Mouse (Mus musculus) midbrain, embryonic 14.5 days (tissue): ENCODE measurements around the gene Rnf10. TPM values are rescaled to one million over a fixed set of nuclear protein-coding genes. Genes with fewer than 3 reads are reported as not detected.
A peak's percentile ranks its signal among the peaks of the same experiment; 100 is the strongest.
"Not testable (repeated sequence)": the region's sequence is repeated elsewhere in the genome, so short reads cannot be mapped to it uniquely, and the experiment has no call there.

Source experiments
- ATAC-seq: fragments of 200-750 bp; cut with Nextera tagmentation; 2 replicates; pipeline ENCODE4 v1.8.0; 2017; ENCODE audit warnings: moderate number of reproducible peaks, moderate library complexity; ENCODE audit not compliant: low FRiP score, low TSS enrichment
- DNase-seq: peaks from one replicate; pipeline ENCODE4 v3.0.0-alpha.2; 2015
- H3K27ac ChIP-seq: fragments of 300-500 bp; sonication (generic); replicated peaks from 2 replicates; pipeline ENCODE4 v1.5.1; 2014; ENCODE audit warnings: mild to moderate bottlenecking, low read depth, low read length, moderate library complexity
- H3K27me3 ChIP-seq: fragments of 300-500 bp; sonication (generic); 2 replicates; pipeline ENCODE4 v1.6.1; 2014; ENCODE audit warnings: low read length, control low read depth, mixed read lengths; ENCODE audit not compliant: control insufficient read depth, insufficient read depth
- H3K36me3 ChIP-seq: fragments of 300-500 bp; sonication (generic); 2 replicates; pipeline ENCODE4 v1.6.1; 2014; ENCODE audit warnings: low read length, control low read depth; ENCODE audit not compliant: control insufficient read depth, insufficient read depth
- H3K4me1 ChIP-seq: fragments of 300-500 bp; sonication (generic); 2 replicates; pipeline ENCODE4 v1.6.1; 2014; ENCODE audit warnings: mild to moderate bottlenecking, antibody characterized with exemption, low read length, control low read depth; ENCODE audit not compliant: control insufficient read depth, insufficient read depth
- H3K4me2 ChIP-seq: fragments of 300-500 bp; sonication (generic); 2 replicates; pipeline ENCODE4 v1.6.1; 2014; ENCODE audit warnings: mild to moderate bottlenecking, low read length, moderate library complexity
- H3K4me3 ChIP-seq: fragments of 300-500 bp; sonication (generic); replicated peaks from 2 replicates; pipeline ENCODE4 v1.5.1; 2014; ENCODE audit warnings: low read depth, low read length
- H3K9ac ChIP-seq: fragments of 300-500 bp; sonication (generic); replicated peaks from 2 replicates; pipeline ENCODE4 v1.6.1; 2014; ENCODE audit warnings: mild to moderate bottlenecking, low read length, moderate library complexity
- H3K9me3 ChIP-seq: fragments of 300-500 bp; sonication (generic); 2 replicates; pipeline ENCODE4 v1.6.1; 2016; ENCODE audit warnings: low read length, control low read depth, mixed read lengths; ENCODE audit not compliant: control insufficient read depth
- WGBS: fragments of 180-500 bp; shearing (Covaris S2); extraction: QIAGEN DNeasy Blood & Tissue Kit; methylation state at CpG from one replicate; pipeline ENCODE4 v1.1.7; 2014; 5-methylcytosine and 5-hydroxymethylcytosine counted together
- polyA plus RNA-seq: library from polyadenylated mRNA; unstranded; fragments of >200 nt; fragmentation: Nextera tagmentation; extraction: Ambion mirVana; gene quantifications from 2 replicates; pipeline ENCODE4 v1.2.1, GENCODE M21; 2014

Rnf10 gene
- polyA plus RNA-seq, 1 experiment from 2014 or later: 96.5 TPM

GRCm38 (mm10) chr5:115302190-115302589, 29.5 kb upstream of the Rnf10 start:
- Histone ChIP-seq H3K4me2 (peak overlapping the region; percentile 87), H3K4me1 (peaks cover 19% of the 10 kb centered on the region), H3K36me3 (peaks cover 20% of the 10 kb centered on the region)
- not testable (repeated sequence) for H3K27me3 ChIP-seq, H3K27ac ChIP-seq, H3K9ac ChIP-seq, DNase-seq, H3K4me3 ChIP-seq, ATAC-seq, H3K9me3 ChIP-seq
- 79% methylated on average over 4 of the region's 7 CpGs for WGBS

GRCm38 (mm10) chr5:115301615-115302014, 28.9 kb upstream of the Rnf10 start:
- peak overlapping the region; percentile 87 for H3K4me2 ChIP-seq
- H3K9me3 ChIP-seq: no peaks in the 10 kb centered on the region
- peaks cover 19% of the 10 kb centered on the region for H3K4me1 ChIP-seq
- DNase-seq (no peak), ATAC-seq (no peak)
- H3K4me3 ChIP-seq: peak overlapping the region; percentile 80
- H3K27ac ChIP-seq: peak overlapping the region; percentile 89; the same call in 1 of the 2 replicates
- WGBS: 31% methylated on average over 13 of the region's 13 CpGs
- H3K9ac ChIP-seq: peak overlapping the region; percentile 85; the same call in 1 of the 2 replicates
- peaks cover 25% of the 10 kb centered on the region for H3K36me3 ChIP-seq
- H3K27me3 ChIP-seq: peaks cover 4% of the 10 kb centered on the region; the same call in 1 of the 2 replicates

- DNase-seq (peak; percentile 100), ATAC-seq (peak; percentile 97)
- H3K9me3 ChIP-seq: no peaks in the 10 kb centered on the region
- H3K36me3 ChIP-seq: peaks cover 31% of the 10 kb centered on the region
- peak within 1 kb of the TSS; percentile 89 for H3K27ac ChIP-seq
- H3K4me3 ChIP-seq: peak within 1 kb of the TSS; percentile 80
- H3K9ac ChIP-seq: peak within 1 kb of the TSS; percentile 85
- under 1% methylated on average over 66 of the region's 66 CpGs for WGBS
- H3K4me2 ChIP-seq: peak within 1 kb of the TSS; percentile 87
- H3K4me1 ChIP-seq: peaks cover 19% of the 10 kb centered on the region
- H3K27me3 ChIP-seq: peaks cover 4% of the 10 kb centered on the region; the same call in 1 of the 2 replicates
Observed at GRCm38 (mm10) chr5:115300792-115301614, 28.3 kb upstream of the Rnf10 start, which contains the start of gene Dynll1. Gene Dynll1 (minus strand): TSS chr5:115300999.

- Histone ChIP-seq H3K36me3 (peaks cover 40% of the 10 kb centered on the region), H3K4me1 (peaks cover 19% of the 10 kb centered on the region), H3K9ac (peak overlapping the region; percentile 85), H3K27ac (peak overlapping the region; percentile 89), H3K27me3 (peaks cover 4% of the 10 kb centered on the region; the same call in 1 of the 2 replicates), H3K4me3 (peak overlapping the region; percentile 80), H3K4me2 (peak overlapping the region; percentile 87), H3K9me3 (no peaks in the 10 kb centered on the region)
- WGBS: under 1% methylated on average over 46 of the region's 46 CpGs
- peak; percentile 49 for ATAC-seq
- peak; percentile 86 for DNase-seq
Observed at GRCm38 (mm10) chr5:115300035-115300744, 27.5 kb upstream of the Rnf10 start.

- WGBS: 90% methylated on average over 10 of the region's 10 CpGs
- H3K27me3 ChIP-seq: no peaks in the 10 kb centered on the region
- H3K4me2 ChIP-seq: no peak overlapping the region
- peaks cover 64% of the 10 kb centered on the region for H3K36me3 ChIP-seq
- DNase-seq: no peak
- no peak overlapping the region for H3K4me3 ChIP-seq
- H3K9me3 ChIP-seq: no peaks in the 10 kb centered on the region
- H3K4me1 ChIP-seq: peaks cover 14% of the 10 kb centered on the region
- H3K27ac ChIP-seq: no peak overlapping the region
- no peak overlapping the region for H3K9ac ChIP-seq
- no peak for ATAC-seq
Observed at GRCm38 (mm10) chr5:115296347-115296746, 23.6 kb upstream of the Rnf10 start.

GRCm38 (mm10) chr5:115294173-115294572, 21.5 kb upstream of the Rnf10 start:
- Histone ChIP-seq H3K36me3 (peaks cover 84% of the 10 kb centered on the region), H3K4me2 (no peak overlapping the region)
- ATAC-seq: no peak

GRCm38 (mm10) chr5:115284735-115285134, 12.0 kb upstream of the Rnf10 start:
- Histone ChIP-seq H3K9me3 (no peaks in the 10 kb centered on the region), H3K4me2 (no peak overlapping the region), H3K4me1 (peaks cover 5% of the 10 kb centered on the region), H3K36me3 (peaks cover 40% of the 10 kb centered on the region), H3K9ac (no peak overlapping the region), H3K27me3 (no peaks in the 10 kb centered on the region), H3K27ac (no peak overlapping the region), H3K4me3 (no peak overlapping the region)
- 92% methylated on average over 3 of the region's 3 CpGs for WGBS
- ATAC-seq (no peak), DNase-seq (no peak)

More at GRCm38 (mm10) chr5:115294173-115294572, 21.5 kb upstream of the Rnf10 start:
- Histone ChIP-seq H3K4me1 (peaks cover 6% of the 10 kb centered on the region), H3K27me3 (no peaks in the 10 kb centered on the region), H3K27ac (no peak overlapping the region), H3K9ac (no peak overlapping the region), H3K9me3 (no peaks in the 10 kb centered on the region), H3K4me3 (no peak overlapping the region)
- DNase-seq: no peak
- WGBS: 93% methylated on average over 8 of the region's 8 CpGs

GRCm38 (mm10) chr5:115280050-115280687, 7.5 kb upstream of the Rnf10 start:
- no peaks in the 10 kb centered on the region for H3K27me3 ChIP-seq
- peaks cover 5% of the 10 kb centered on the region for H3K4me1 ChIP-seq
- WGBS: 8% methylated on average over 17 of the region's 17 CpGs
- H3K4me2 ChIP-seq: peak overlapping the region; percentile 86
- H3K9me3 ChIP-seq: no peaks in the 10 kb centered on the region
- ATAC-seq (no peak), DNase-seq (peak; percentile 19)
- peak overlapping the region; percentile 82 for H3K9ac ChIP-seq
- H3K36me3 ChIP-seq: peaks cover 18% of the 10 kb centered on the region
- H3K4me3 ChIP-seq: peak overlapping the region; percentile 88
- H3K27ac ChIP-seq: peak overlapping the region; percentile 55
